Mouse (Mus musculus) testis, adult 2 months (tissue): ENCODE measurements at regions not wholly inside any gene's neighbourhood (a gene's known extent, or its start where the extent isn't known, plus 50 kb on each side); places are given as distances from the start of the nearest gene placed in this dataset.

Experiments used
- CTCF ChIP-seq: fragments of 200-500 bp; IDR thresholded peaks from 2 replicates; pipeline ENCODE4 v1.5.1; 2012; ENCODE audit warnings: low read depth, mild to moderate bottlenecking, inconsistent platforms, low read length, moderate library complexity; ENCODE audit not compliant: control insufficient read depth, insufficient read depth, insufficient replicate concordance
- POLR2A ChIP-seq: fragments of 200-500 bp; IDR thresholded peaks from 2 replicates; pipeline ENCODE4 v1.6.1; 2012; ENCODE audit warnings: low read depth, mild to moderate bottlenecking, inconsistent platforms, low read length, moderate library complexity; ENCODE audit not compliant: control insufficient read depth

DNA sequence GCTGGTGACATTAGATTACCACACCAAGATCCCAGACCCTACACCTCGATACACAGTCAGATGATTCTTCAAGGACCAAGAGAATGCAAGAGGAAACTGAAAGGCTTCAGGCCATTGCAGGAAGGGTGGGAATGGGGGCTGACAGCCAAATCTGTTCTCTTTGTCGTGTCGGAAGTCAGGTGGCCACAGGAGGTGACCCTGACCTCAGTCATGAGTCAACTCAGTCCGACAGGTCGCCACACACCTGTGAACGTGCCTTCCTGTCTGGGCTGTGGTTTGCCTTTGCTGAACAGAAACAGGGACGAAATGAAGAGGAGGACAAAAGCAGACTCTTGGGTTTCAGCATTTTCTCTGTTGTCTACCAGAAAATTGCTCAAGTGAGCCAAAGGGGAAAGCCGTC lies 318.3 kb upstream of the Gm26657 start:
- TF ChIP-seq CTCF, result no peak
- no peak for TF ChIP-seq POLR2A
